Mouse (Mus musculus) lung, postnatal 0 days (tissue): ENCODE results near the gene Scin.

Experiments used
- CTCF ChIP-seq: IDR thresholded peaks from 2 replicates; pipeline ENCODE4 v1.5.1; 2016; ENCODE audit warnings: antibody characterized with exemption, mild to moderate bottlenecking
- EP300 ChIP-seq: IDR thresholded peaks from 2 replicates; pipeline ENCODE4 v1.6.1; 2016; ENCODE audit warnings: antibody characterized with exemption, mild to moderate bottlenecking, control low read depth

DNA sequence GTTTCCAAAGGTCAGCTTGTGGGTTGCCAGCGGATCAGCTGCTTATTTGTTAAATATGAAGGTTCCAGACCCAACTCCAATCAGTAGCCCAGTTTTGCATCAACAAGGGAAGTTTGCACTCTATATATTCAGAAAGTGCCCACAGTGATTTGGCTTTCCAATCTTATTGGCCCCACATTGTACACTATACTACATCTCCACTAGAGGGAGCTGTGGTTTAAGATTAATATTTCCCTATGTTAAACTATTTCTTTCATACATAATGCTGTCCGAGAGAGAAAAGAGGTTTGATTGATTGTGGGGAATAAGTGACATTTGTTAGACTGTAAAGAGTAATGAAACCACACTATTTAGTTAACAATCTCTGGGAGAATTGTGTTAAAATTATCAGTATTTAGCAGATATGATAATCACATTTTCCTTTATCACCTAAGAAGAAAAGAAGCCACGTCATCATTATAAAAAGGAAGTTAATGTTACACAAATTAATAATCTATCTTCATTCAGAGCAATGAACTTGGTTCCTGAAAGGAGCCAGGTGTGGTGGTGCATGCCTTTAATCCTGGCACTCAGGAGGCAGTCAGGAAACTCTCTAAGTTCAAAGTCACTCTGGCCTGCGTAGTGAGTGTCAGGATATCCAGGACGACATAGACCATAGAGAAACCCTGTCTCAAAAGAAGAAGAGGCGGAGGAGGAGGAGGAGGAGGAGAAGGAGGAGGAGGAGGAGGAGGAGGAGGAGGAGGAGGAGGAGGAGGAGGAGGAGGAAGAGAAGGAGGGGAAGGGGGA is 51.4 kb downstream of the Scin start:
- TF ChIP-seq CTCF: peak; percentile 76
- TF ChIP-seq EP300: no peak
